Mouse (Mus musculus) heart, postnatal 0 days (tissue): ENCODE results near the gene Eipr1.

Experiments used
- CTCF ChIP-seq: IDR thresholded peaks from 2 replicates; pipeline ENCODE4 v1.5.1; 2016; ENCODE audit warnings: antibody characterized with exemption, control low read depth, low read depth
- EP300 ChIP-seq: IDR thresholded peaks from 2 replicates; pipeline ENCODE4 v1.6.1; 2016; ENCODE audit warnings: antibody characterized with exemption, low read depth

GRCm38 (mm10) chr12:28718106-28718505, 33.5 kb upstream of the Eipr1 start:
- TF ChIP-seq CTCF, result no peak
- no peak for TF ChIP-seq EP300
